Comparison of ENCODE assay signal across 7 mouse cellular contexts in the genomic region with DNA sequence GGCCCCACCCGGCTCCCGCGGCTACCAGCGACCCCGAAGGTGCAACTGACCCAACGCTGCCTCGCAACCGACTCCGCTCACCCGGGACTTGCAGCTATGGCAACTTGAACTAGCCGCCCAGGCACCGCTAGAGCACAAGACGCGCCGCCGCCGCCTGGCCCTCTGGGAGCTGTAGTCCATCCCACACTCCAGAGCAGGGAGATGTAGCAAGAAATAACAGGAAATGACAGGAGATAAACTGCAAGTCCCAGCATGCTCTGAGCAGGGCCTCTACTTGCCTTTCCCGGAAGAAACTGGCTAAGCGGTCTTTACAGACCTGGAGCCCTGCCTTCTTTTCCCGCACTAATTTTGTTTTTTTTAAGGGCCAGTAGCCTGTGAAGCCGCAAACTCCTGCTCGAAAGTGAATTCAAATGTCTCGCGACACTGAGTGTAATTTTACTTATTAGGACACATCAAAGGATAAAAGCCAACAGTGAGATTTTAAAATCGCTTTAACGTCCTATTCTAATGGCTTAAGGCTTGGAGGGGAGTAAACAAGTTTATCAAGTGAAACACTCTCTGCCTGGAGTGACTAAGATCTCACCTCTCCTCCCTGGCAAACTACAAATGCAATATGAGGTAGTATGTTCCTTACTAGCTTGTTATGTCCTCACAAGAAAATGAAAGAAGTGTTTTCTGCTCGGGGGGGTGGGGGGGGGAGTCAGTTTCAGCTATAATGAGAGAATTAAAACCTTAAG. TPM values are rescaled to one million over a fixed set of nuclear protein-coding genes. Genes with fewer than 3 reads are reported as not detected.
DNase-seq lines count a peak whose midpoint lies in the region; ATAC-seq lines count a peak whose summit lies in the region.

TSS of gene Cep128 (minus strand) at position 129 of the 737 bp plus-strand sequence.
TSS of gene Tshr (plus strand) at position 283 of the 737 bp plus-strand sequence.

- no peaks in the 10 kb centered on the region for H3K4me1 ChIP-seq in intestine, embryonic 15.5 days (replicated peaks)
- H3K4me1 ChIP-seq in midbrain, embryonic 10.5 days: peaks cover 13% of the 10 kb centered on the region

- WGBS in intestine, embryonic 15.5 days: 1% methylated on average over 27 of the region's 27 CpGs
- 3% methylated on average over 27 of the region's 27 CpGs for WGBS in midbrain, embryonic 10.5 days

- ATAC-seq in intestine, embryonic 15.5 days: peak; percentile 100

- H3K9me3 ChIP-seq in intestine, embryonic 15.5 days: no peaks in the 10 kb centered on the region
- H3K9me3 ChIP-seq in midbrain, embryonic 10.5 days (replicated peaks): no peaks in the 10 kb centered on the region

- peak within 1 kb of the TSS; percentile 68 for H3K4me3 ChIP-seq in intestine, embryonic 15.5 days (replicated peaks)
- H3K4me3 ChIP-seq in midbrain, embryonic 10.5 days: peak within 1 kb of the TSS; percentile 80

- H3K4me2 ChIP-seq in intestine, embryonic 15.5 days (replicated peaks): peak within 1 kb of the TSS; percentile 94

- peak within 1 kb of the TSS; percentile 70 for H3K9ac ChIP-seq in intestine, embryonic 15.5 days

- intact Hi-C loops in gastrocnemius, postnatal 36 days (cut with DNase I): no loop called here
- intact Hi-C loops in left cerebral cortex, postnatal 25 days (cut with DNase I): no loop called here

- H3K36me3 ChIP-seq in intestine, embryonic 15.5 days: no peaks in the 10 kb centered on the region
- H3K36me3 ChIP-seq in midbrain, embryonic 10.5 days: no peaks in the 10 kb centered on the region

- no peaks in the 10 kb centered on the region for H3K27me3 ChIP-seq in intestine, embryonic 15.5 days (replicated peaks)
- H3K27me3 ChIP-seq in midbrain, embryonic 10.5 days (ENCODE audit: low read depth, poor library complexity, severe bottlenecking): no peaks in the 10 kb centered on the region

- peak; percentile 95 for DNase-seq in adrenal gland, adult 2 months
- peak; percentile 88 for DNase-seq in embryo, embryonic 11.5 days (ENCODE audit: low read depth, low spot score)
- DNase-seq in gastrocnemius, postnatal 36 days: peak; percentile 83 to 87
- peak; percentile 91 to 97 for DNase-seq in left cerebral cortex, postnatal 25 days (ENCODE audit: low spot score in 2 of 2)
- DNase-seq in midbrain, embryonic 10.5 days (ENCODE audit: low spot score): peak; percentile 95
- DNase-seq in right cerebral cortex, postnatal 4 days: peak; percentile 89

- H3K27ac ChIP-seq in intestine, embryonic 15.5 days: 0 out of 2 replicates have a peak within 1 kb of the TSS, but pooled peaks have one; percentile 17
- peak within 1 kb of the TSS; percentile 81 for H3K27ac ChIP-seq in midbrain, embryonic 10.5 days (replicated peaks)

RNA-seq across cellular contexts. Expression of gene Cep128, which starts in this region (rescaled TPM):
- 1 to 10 TPM; 3.0 to 3.1 TPM for total RNA-seq in adrenal gland, adult 2 months (2021)
- 0.81 and 1.5 TPM in 2 replicates for polyA plus RNA-seq in adrenal gland, adult 2 months (2012; rRNA removed)
- 1 to 10 TPM; 1.2 to 1.3 TPM for total RNA-seq in gastrocnemius, postnatal 36 days (2021)
- 5.8 and 9.0 TPM in 2 replicates for polyA plus RNA-seq in intestine, embryonic 15.5 days (2015; fragmentation: Nextera tagmentation; extraction: Ambion mirVana)
- total RNA-seq in left cerebral cortex, postnatal 25 days (2021): 10 to 100 TPM in 1 of 2 experiments, 1 to 10 TPM in 1; 9.0 to 11.4 TPM
- 8.6 and 9.7 TPM in 2 replicates for polyA plus RNA-seq in midbrain, embryonic 10.5 days (2016; fragmentation: Nextera tagmentation; extraction: Ambion mirVana)

RNA-seq across cellular contexts. Expression of gene Tshr, which starts in this region (rescaled TPM):
- total RNA-seq in adrenal gland, adult 2 months (2021): 10 to 100 TPM in 1 of 2 experiments, 1 to 10 TPM in 1; 9.2 to 11.2 TPM
- 3.3 and 5.0 TPM in 2 replicates for polyA plus RNA-seq in adrenal gland, adult 2 months (2012; rRNA removed)
- under 1 TPM; 0.18 to 0.35 TPM for total RNA-seq in gastrocnemius, postnatal 36 days (2021)
- polyA plus RNA-seq in intestine, embryonic 15.5 days (2015; fragmentation: Nextera tagmentation; extraction: Ambion mirVana): 0.33 and 0.34 TPM in 2 replicates
- total RNA-seq in left cerebral cortex, postnatal 25 days (2021): under 1 TPM; 0.23 to 0.37 TPM
- polyA plus RNA-seq in midbrain, embryonic 10.5 days (2016; fragmentation: Nextera tagmentation; extraction: Ambion mirVana): 0.05 and 0.21 TPM in 2 replicates

Comparison
In these comparisons a context has a peak if more than half of its experiments do, and no peak if none do; other contexts are left out.
1. Peak in every context shown above with its lines: DNase-seq, ATAC-seq, H3K4me3 ChIP-seq and H3K27ac ChIP-seq.
2. RNA of gene Tshr (total RNA-seq): 9.2 to 11.2 TPM in adrenal gland, adult 2 months; 0.23 to 0.37 TPM in left cerebral cortex, postnatal 25 days and 0.18 to 0.35 TPM in gastrocnemius, postnatal 36 days; every median in the first group is over 4 times any median in the second.